Mouse (Mus musculus) intestine, embryonic 16.5 days (tissue): ENCODE data around the gene Pdx1. TPM values are rescaled to one million over a fixed set of nuclear protein-coding genes. Genes with fewer than 3 reads are reported as not detected.
A peak's percentile ranks its signal among the peaks of the same experiment; 100 is the strongest.

ENCODE experiments used
- ATAC-seq: fragments of 200-750 bp; cut with Nextera tagmentation; 2 replicates; pipeline ENCODE4 v1.8.0; 2017; ENCODE audit warnings: moderate TSS enrichment, moderate library complexity
- H3K27ac ChIP-seq: fragments of 300-500 bp; sonication (generic); 2 replicates; pipeline ENCODE4 v1.5.1; 2014; ENCODE audit warnings: mild to moderate bottlenecking, low read length
- H3K27me3 ChIP-seq: fragments of 300-500 bp; sonication (generic); replicated peaks from 2 replicates; pipeline ENCODE4 v1.6.1; 2014; ENCODE audit warnings: low read length, control low read depth, mixed read lengths; ENCODE audit not compliant: control insufficient read depth, insufficient read depth
- H3K36me3 ChIP-seq: fragments of 300-500 bp; sonication (generic); 2 replicates; pipeline ENCODE4 v1.6.1; 2014; ENCODE audit warnings: low read length, control low read depth; ENCODE audit not compliant: control insufficient read depth, insufficient read depth
- H3K4me1 ChIP-seq: fragments of 300-500 bp; sonication (generic); 2 replicates; pipeline ENCODE4 v1.6.1; 2014; ENCODE audit warnings: low read length, control low read depth, mixed read lengths; ENCODE audit not compliant: control insufficient read depth, insufficient read depth
- H3K4me2 ChIP-seq: fragments of 300-500 bp; sonication (generic); 2 replicates; pipeline ENCODE4 v1.6.1; 2014; ENCODE audit warnings: low read depth, low read length, control low read depth
- H3K4me3 ChIP-seq: fragments of 300-500 bp; sonication (generic); 2 replicates; pipeline ENCODE4 v1.5.1; 2014; ENCODE audit warnings: mild to moderate bottlenecking, low read length
- H3K9ac ChIP-seq: fragments of 300-500 bp; sonication (generic); 2 replicates; pipeline ENCODE4 v1.6.1; 2014; ENCODE audit warnings: low read depth, low read length
- H3K9me3 ChIP-seq: fragments of 300-500 bp; sonication (generic); 2 replicates; pipeline ENCODE4 v1.6.1; 2016; ENCODE audit warnings: low read length, control low read depth; ENCODE audit not compliant: control insufficient read depth
- WGBS: fragments of 180-500 bp; shearing (Covaris S2); extraction: QIAGEN DNeasy Blood & Tissue Kit; methylation state at CpG from one replicate; pipeline ENCODE4 v1.1.7; 2014; 5-methylcytosine and 5-hydroxymethylcytosine counted together
- polyA plus RNA-seq: library from polyadenylated mRNA; unstranded; fragments of >200 nt; fragmentation: Nextera tagmentation; extraction: Ambion mirVana; gene quantifications from 2 replicates; pipeline ENCODE4 v1.2.1, GENCODE M21; 2015

The Pdx1 gene
- polyA plus RNA-seq, 1 experiment from 2014 or later = 5.3 TPM

GRCm38 (mm10) chr5:147305856-147306637 lies 36.3 kb downstream of the Pdx1 start:
- peak overlapping the region; percentile 96 for H3K27ac ChIP-seq
- ATAC-seq = no peak
- no peaks in the 10 kb centered on the region for H3K36me3 ChIP-seq
- peaks cover 59% of the 10 kb centered on the region for H3K27me3 ChIP-seq
- H3K9me3 ChIP-seq = no peaks in the 10 kb centered on the region
- H3K4me3 ChIP-seq = peak overlapping the region; percentile 68
- H3K4me2 ChIP-seq = 0 out of 2 replicates have a peak overlapping the region, but pooled peaks have one; percentile 5
- under 1% methylated on average over 58 of the region's 58 CpGs for WGBS
- H3K4me1 ChIP-seq = peaks cover 7% of the 10 kb centered on the region; the same call in 1 of the 2 replicates
- peak overlapping the region; percentile 92 for H3K9ac ChIP-seq

GRCm38 (mm10) chr5:147306638-147307397 lies 37.1 kb downstream of the Pdx1 start, which contains the start of gene Cdx2:
Gene Cdx2, minus strand, starts transcription at chr5:147307270.
- peaks cover 66% of the 10 kb centered on the region for H3K27me3 ChIP-seq
- no peaks in the 10 kb centered on the region for H3K36me3 ChIP-seq
- H3K9me3 ChIP-seq = no peaks in the 10 kb centered on the region
- under 1% methylated on average over 63 of the region's 63 CpGs for WGBS
- peak; percentile 94 for ATAC-seq
- peak within 1 kb of the TSS; percentile 68 for H3K4me3 ChIP-seq
- H3K4me2 ChIP-seq = peak within 1 kb of the TSS; percentile 42
- H3K27ac ChIP-seq = peak within 1 kb of the TSS; percentile 96
- H3K4me1 ChIP-seq = peaks cover 7% of the 10 kb centered on the region; the same call in 1 of the 2 replicates
- peak within 1 kb of the TSS; percentile 92 for H3K9ac ChIP-seq

- ATAC-seq = no peak; the same call in 1 of the 2 replicates
- Histone ChIP-seq H3K9ac (peak overlapping the region; percentile 92), H3K36me3 (no peaks in the 10 kb centered on the region), H3K27me3 (peaks cover 68% of the 10 kb centered on the region), H3K4me1 (peaks cover 7% of the 10 kb centered on the region; the same call in 1 of the 2 replicates), H3K4me3 (peak overlapping the region; percentile 68), H3K9me3 (no peaks in the 10 kb centered on the region), H3K4me2 (peak overlapping the region; percentile 42), H3K27ac (peak overlapping the region; percentile 96)
- 3% methylated on average over 12 of the region's 12 CpGs for WGBS
These were observed 37.6 kb downstream of the Pdx1 start for GRCm38 (mm10) chr5:147307398-147307785.

- Histone ChIP-seq H3K36me3 (no peaks in the 10 kb centered on the region), H3K27ac (peak overlapping the region; percentile 96), H3K9ac (peak overlapping the region; percentile 92; the same call in 1 of the 2 replicates), H3K4me3 (peak overlapping the region; percentile 68), H3K27me3 (peaks cover 68% of the 10 kb centered on the region), H3K9me3 (no peaks in the 10 kb centered on the region), H3K4me2 (peak overlapping the region; percentile 42), H3K4me1 (peaks cover 7% of the 10 kb centered on the region; the same call in 1 of the 2 replicates)
- ATAC-seq = no peak
- WGBS = 22% methylated on average over 9 of the region's 9 CpGs
These were observed 38.7 kb downstream of the Pdx1 start for GRCm38 (mm10) chr5:147308451-147308850.

- no peaks in the 10 kb centered on the region for H3K9me3 ChIP-seq
- H3K4me2 ChIP-seq = no peak overlapping the region
- ATAC-seq = no peak
- H3K27me3 ChIP-seq = peaks cover 63% of the 10 kb centered on the region
- WGBS = 0% methylated on average over 2 of the region's 2 CpGs
- H3K27ac ChIP-seq = peak overlapping the region; percentile 26; the same call in 1 of the 2 replicates
- H3K36me3 ChIP-seq = no peaks in the 10 kb centered on the region
- H3K9ac ChIP-seq = peak overlapping the region; percentile 65; the same call in 1 of the 2 replicates
- peaks cover 7% of the 10 kb centered on the region; the same call in 1 of the 2 replicates for H3K4me1 ChIP-seq
- no peak overlapping the region for H3K4me3 ChIP-seq
These were observed 40.0 kb downstream of the Pdx1 start for GRCm38 (mm10) chr5:147309786-147310185.

- WGBS = 3% methylated on average over 27 of the region's 27 CpGs
- Histone ChIP-seq H3K27me3 (peaks cover 48% of the 10 kb centered on the region), H3K4me2 (peak overlapping the region; percentile 70), H3K4me3 (peak overlapping the region; percentile 57), H3K9ac (peak overlapping the region; percentile 78), H3K4me1 (peaks cover 7% of the 10 kb centered on the region; the same call in 1 of the 2 replicates), H3K36me3 (no peaks in the 10 kb centered on the region), H3K9me3 (no peaks in the 10 kb centered on the region), H3K27ac (peak overlapping the region; percentile 81)
- ATAC-seq = no peak
These were observed 43.3 kb downstream of the Pdx1 start for GRCm38 (mm10) chr5:147312830-147313685.

- Histone ChIP-seq H3K4me2 (peak overlapping the region; percentile 70), H3K27ac (peak overlapping the region; percentile 95), H3K4me1 (peaks cover 7% of the 10 kb centered on the region; the same call in 1 of the 2 replicates), H3K9ac (peak overlapping the region; percentile 78), H3K4me3 (peak overlapping the region; percentile 57), H3K27me3 (peaks cover 40% of the 10 kb centered on the region), H3K9me3 (no peaks in the 10 kb centered on the region), H3K36me3 (no peaks in the 10 kb centered on the region)
- WGBS = 1% methylated on average over 39 of the region's 39 CpGs
- ATAC-seq = peak; percentile 46
These were observed 45.1 kb downstream of the Pdx1 start for GRCm38 (mm10) chr5:147314646-147315431.

GRCm38 (mm10) chr5:147315432-147316075 lies 45.8 kb downstream of the Pdx1 start:
- H3K4me2 ChIP-seq = peak overlapping the region; percentile 70
- no peaks in the 10 kb centered on the region for H3K9me3 ChIP-seq
- peak overlapping the region; percentile 78 for H3K9ac ChIP-seq
- no peaks in the 10 kb centered on the region for H3K36me3 ChIP-seq
- peak overlapping the region; percentile 95 for H3K27ac ChIP-seq
- ATAC-seq = peak; percentile 67
- peaks cover 36% of the 10 kb centered on the region for H3K27me3 ChIP-seq
- H3K4me3 ChIP-seq = peak overlapping the region; percentile 57
- H3K4me1 ChIP-seq = peaks cover 3% of the 10 kb centered on the region; the same call in 1 of the 2 replicates
- 1% methylated on average over 25 of the region's 25 CpGs for WGBS
